Mouse (Mus musculus): ENCODE results near the gene 4921517D22Rik.

Gene 4921517D22Rik

DNA sequence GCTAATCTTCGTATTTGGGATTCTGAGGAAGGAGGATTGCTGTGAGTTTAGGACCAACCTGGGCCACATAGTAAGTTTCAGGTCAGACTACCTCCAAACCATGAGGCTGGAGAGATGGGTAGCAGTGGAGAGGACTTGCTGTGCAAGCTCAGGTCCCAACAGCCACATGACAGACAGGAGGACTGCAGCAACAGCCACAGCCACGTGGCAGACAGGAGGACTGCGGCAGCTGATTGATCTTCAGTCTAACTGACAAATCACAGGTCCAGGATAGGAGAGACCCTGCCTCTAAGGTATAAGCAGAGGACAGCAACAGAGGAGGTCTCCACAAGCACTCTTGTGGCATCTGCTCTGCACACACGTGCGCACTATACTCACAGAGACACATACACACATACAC lies 36.1 kb downstream of the 4921517D22Rik start:
- no peak for DNase-seq

- DNase-seq, result peak; percentile 33 to 66
These were observed 36.9 kb downstream of the 4921517D22Rik start for GRCm38 (mm10) chr13:59656975-59657388.

DNA sequence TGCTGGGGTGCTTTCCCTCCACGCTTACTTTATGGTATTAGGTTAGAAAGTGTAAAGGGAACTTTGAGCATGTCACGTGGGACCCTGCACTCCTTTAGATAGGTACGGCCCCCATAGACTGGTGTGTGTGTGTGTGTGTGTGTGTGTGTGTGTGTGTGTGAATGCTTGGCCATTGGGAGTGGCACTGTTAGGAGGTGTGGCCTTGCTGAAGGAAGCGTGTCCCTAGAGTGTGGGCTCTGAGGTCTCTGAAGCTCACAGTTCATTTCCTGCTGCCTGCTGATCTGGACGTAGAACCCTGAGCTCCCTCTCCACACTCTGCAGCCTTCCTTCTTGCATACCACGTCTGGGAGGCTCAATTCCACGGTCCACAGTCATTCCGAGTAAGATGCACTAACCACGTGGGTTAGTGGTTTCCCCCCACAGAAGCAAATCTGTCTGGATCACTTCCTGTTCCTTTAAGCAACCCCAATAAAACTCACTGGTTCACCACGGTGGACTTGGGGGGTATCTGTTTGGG lies 37.5 kb downstream of the 4921517D22Rik start:
- no peak for DNase-seq

GRCm38 (mm10) chr13:59655718-59656315 lies 38.1 kb downstream of the 4921517D22Rik start:
- DNase-seq, result no peak

- DNase-seq, result no peak
These were observed 39.4 kb downstream of the 4921517D22Rik start for GRCm38 (mm10) chr13:59654465-59654864.

DNA sequence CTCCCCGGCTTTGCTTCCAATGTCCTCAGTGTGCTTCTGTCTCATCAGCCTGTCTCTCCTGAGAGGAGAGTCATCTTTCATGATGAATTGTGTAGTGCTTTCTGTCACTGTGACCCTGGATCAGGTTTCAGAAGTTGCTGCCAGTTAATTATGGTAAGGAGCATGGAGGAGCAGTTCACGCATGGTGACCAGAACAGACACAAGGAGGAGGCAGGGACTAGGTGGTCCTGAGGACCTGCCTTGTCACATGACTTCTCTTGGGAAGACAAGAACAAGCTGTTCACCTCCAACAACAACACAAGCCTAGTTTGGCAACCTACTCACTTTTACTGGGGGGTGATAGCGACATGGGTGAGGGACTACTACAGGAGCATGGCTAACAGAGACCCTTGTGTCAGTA lies 40.8 kb downstream of the 4921517D22Rik start:
- DNase-seq, result no peak

DNA sequence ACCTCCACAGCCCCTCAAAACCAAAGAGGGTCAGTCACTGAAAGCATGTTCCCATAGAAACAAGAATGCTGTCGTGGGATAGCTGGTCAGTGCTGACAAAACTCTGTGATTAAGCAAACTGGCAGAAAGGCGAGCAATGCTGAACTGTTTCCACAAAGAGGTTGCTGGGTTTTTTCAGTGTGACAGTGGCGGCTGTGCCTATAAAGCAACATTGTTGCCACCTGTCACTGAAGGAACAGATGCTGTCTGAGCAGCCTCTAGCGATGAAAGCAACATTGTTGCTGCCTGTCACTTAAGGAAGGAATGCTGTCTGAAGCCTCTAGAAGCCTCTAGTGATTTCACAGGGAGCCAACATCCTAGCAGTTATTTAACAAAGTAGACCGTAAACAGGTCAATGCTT lies 41.3 kb downstream of the 4921517D22Rik start:
- DNase-seq, result no peak

GRCm38 (mm10) chr13:59649781-59650180 lies 44.1 kb downstream of the 4921517D22Rik start:
- no peak for DNase-seq

DNA sequence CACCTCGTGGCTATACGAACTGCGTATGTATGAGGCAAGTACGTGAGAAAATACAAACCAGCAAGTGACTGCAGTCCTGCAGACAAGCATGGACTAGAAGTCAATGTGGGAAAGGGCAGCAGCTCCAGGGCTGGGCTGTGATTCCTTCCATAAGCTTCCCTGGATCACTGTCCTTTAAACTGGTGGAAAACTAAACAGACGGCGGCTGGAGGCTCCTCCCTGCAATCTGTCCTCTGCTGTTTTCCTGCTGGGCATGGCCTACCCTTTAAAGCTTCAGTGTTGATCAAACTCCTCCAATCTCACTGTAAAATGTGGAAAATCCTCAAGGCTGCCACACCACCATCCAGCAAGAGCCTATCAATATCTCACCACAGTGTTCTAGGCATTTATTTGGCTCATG lies 45.3 kb downstream of the 4921517D22Rik start:
- DNase-seq, result peak in 1 of 2 experiments; percentile 17

DNA sequence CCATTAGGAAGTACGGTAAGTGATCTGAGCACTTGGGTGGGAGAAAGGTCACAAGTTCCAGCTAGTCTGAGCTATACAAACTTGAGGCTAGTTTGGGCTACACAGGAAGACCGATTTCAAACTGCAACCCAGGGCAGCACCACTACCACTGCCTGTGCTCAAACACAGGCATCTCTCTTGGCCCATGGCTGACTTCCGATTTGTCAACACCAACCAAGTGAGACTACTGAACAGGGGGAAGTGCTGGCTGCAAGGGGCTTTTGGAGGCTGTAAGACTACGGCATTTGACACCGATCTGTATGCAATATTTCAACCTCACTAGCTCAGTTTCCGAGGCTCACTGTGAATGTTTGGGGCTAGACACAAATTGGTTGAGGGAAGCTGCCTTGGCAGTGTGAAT lies 46.4 kb downstream of the 4921517D22Rik start:
- DNase-seq, result no peak

GRCm38 (mm10) chr13:59646674-59647244 lies 47.1 kb downstream of the 4921517D22Rik start:
- DNase-seq, result peak; percentile 57 to 61

GRCm38 (mm10) chr13:59645491-59645890 lies 48.4 kb downstream of the 4921517D22Rik start:
- no peak for DNase-seq

- no peak for DNase-seq
These were observed 51.1 kb downstream of the 4921517D22Rik start for GRCm38 (mm10) chr13:59642818-59643217.

DNA sequence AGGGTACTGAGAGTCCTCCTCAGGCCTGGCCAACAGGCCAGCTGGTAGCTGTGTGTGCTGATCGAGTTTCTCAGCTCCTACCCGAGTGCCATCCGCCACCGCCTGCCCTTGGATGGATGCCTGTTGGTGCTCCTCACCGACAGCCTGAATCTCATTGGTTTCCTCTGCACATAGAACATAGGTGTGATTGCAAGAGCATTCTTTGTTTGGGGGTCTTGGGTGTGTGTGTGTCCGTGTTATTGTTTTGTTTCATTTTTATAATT lies 53.8 kb downstream of the 4921517D22Rik start:
- no peak for DNase-seq

DNA sequence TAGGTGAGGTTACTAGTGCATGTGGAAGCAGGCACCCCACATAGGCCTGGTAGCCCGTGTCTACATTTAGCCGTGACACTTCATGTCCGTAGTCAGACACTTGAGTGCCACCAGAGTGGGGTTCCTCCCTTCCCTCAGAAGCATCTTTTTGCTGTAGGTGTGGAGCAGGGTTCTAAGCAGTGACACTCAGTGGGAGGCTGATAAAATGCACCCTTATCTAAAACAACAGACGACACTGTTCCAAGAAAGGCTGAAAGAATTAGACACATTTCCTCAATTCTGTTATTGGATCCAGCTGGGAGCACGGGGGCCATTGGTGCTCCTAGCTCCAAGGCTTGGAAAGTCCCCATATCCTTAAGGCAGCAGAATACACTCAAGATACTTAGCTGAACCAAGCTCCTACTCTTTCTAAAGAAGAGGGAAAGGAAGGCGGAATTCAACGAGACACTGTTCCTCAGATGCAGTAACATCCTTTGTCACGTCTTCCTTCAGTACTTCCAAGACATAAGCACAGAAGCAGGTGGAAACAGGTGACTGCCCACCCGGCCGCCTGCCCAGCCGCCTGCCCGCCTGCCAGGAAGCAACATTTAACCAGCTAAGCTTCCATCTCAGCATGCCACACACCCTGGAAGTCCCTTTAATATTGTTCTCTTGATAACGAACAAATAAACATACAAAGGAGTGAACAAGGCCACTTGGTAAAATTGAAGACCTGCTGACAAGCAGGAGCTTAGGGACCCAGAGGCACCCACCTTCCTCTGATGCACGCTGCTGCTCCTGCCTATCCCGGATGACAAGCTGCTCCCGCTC lies 54.3 kb downstream of the 4921517D22Rik start:
- no peak for DNase-seq

DNA sequence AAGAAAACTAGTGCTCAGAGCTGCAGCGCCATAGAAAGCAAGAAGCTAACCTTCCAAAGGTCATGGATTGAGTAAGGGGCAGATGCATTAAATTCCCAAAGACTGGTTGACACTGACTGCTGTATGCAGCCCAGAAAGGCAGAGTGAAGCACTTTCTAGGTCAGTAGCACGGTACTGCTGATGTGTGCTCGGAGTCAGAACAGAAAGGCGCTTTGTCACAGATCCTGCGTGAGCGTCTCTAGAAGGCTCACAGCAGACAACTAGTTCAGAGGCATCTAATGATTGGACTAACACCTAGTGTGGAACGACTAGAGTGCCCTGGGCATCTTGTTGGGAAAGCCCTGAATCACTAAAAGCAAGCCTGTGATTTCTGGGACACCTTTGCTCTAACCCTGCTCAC lies 56.1 kb downstream of the 4921517D22Rik start:
- no peak for DNase-seq

Measured in kidney, postnatal 25 days (tissue).